Mouse (Mus musculus) embryonic facial prominence, embryonic 11.5 days (tissue): Measurements from ENCODE around the gene Ctu2. TPM values are rescaled to one million over a fixed set of nuclear protein-coding genes. Genes with fewer than 3 reads are reported as not detected.

ENCODE experiments used
- ATAC-seq: fragments of 200-750 bp; cut with Nextera tagmentation; replicated peaks from 2 replicates; pipeline ENCODE4 v1.8.0; 2017; ENCODE audit warnings: low read depth; ENCODE audit not compliant: insufficient number of reproducible peaks, low FRiP score, low TSS enrichment
- DNase-seq: peaks from one replicate; pipeline ENCODE4 v3.0.0-alpha.2; 2015; ENCODE audit warnings: low spot score
- H3K27ac ChIP-seq: fragments of 300-500 bp; sonication (generic); replicated peaks from 2 replicates; pipeline ENCODE4 v1.5.1; 2014; ENCODE audit warnings: mild to moderate bottlenecking, low read depth, low read length, control low read depth
- H3K27me3 ChIP-seq: fragments of 300-500 bp; sonication (generic); 2 replicates; pipeline ENCODE4 v1.6.1; 2014; ENCODE audit warnings: mild to moderate bottlenecking, low read length, moderate library complexity, mixed read lengths; ENCODE audit not compliant: control insufficient read depth, insufficient read depth
- H3K36me3 ChIP-seq: fragments of 300-500 bp; sonication (generic); replicated peaks from 2 replicates; pipeline ENCODE4 v1.6.1; 2014; ENCODE audit warnings: low read depth, mild to moderate bottlenecking, low read length, moderate library complexity, mixed read lengths; ENCODE audit not compliant: control insufficient read depth, insufficient read depth
- H3K4me1 ChIP-seq: fragments of 300-500 bp; sonication (generic); 2 replicates; pipeline ENCODE4 v1.6.1; 2014; ENCODE audit warnings: low read length, mixed read lengths; ENCODE audit not compliant: control insufficient read depth, insufficient read depth
- H3K4me2 ChIP-seq: fragments of 300-500 bp; sonication (generic); 2 replicates; pipeline ENCODE4 v1.6.1; 2014; ENCODE audit warnings: low read depth, mild to moderate bottlenecking, control low read depth, low read length, moderate library complexity
- H3K4me3 ChIP-seq: fragments of 300-500 bp; sonication (generic); 2 replicates; pipeline ENCODE4 v1.5.1; 2014; ENCODE audit warnings: low read depth, low read length, control low read depth
- H3K9ac ChIP-seq: fragments of 300-500 bp; sonication (generic); replicated peaks from 2 replicates; pipeline ENCODE4 v1.6.1; 2014; ENCODE audit warnings: mild to moderate bottlenecking, control low read depth, low read length
- H3K9me3 ChIP-seq: fragments of 300-500 bp; sonication (generic); replicated peaks from 2 replicates; pipeline ENCODE4 v1.6.1; 2016; ENCODE audit warnings: mild to moderate bottlenecking, low read length, inconsistent platforms, mixed read lengths; ENCODE audit not compliant: control insufficient read depth
- WGBS: fragments of 180-500 bp; shearing (Covaris S2); extraction: QIAGEN DNeasy Blood & Tissue Kit; methylation state at CpG from one replicate; pipeline ENCODE4 v1.1.7; 2014; 5-methylcytosine and 5-hydroxymethylcytosine counted together
- polyA plus RNA-seq: library from polyadenylated mRNA; unstranded; fragments of >200 nt; fragmentation: Nextera tagmentation; extraction: Ambion mirVana; gene quantifications from 2 replicates; pipeline ENCODE4 v1.2.1, GENCODE M21; 2014

Ctu2 gene
- polyA plus RNA-seq, 1 experiment from 2014 or later = 66.8 TPM

DNA sequence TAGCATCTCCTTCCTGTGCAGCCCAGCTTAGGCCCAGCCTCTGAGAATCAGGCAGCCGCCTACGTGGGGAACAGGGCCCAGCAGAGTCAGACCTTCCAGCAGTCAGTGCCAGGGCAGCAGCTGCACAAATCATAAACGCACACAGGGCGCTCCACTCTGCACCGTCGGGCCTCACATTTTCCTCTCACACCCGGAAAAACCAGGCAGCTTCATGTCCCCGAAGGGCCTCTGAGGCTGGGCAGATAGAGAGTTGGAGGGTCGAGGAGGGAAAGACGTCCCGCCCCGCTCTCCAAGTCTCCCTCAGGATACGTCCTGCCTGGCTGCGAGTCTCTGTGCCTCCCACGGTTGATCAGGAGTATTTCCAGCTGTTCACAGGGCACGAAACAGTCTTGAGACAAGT is 35.6 kb downstream of the Ctu2 start:
- ATAC-seq (no peak), DNase-seq (no peak)
- WGBS = 77% methylated on average over 16 of the region's 16 CpGs
- Histone ChIP-seq H3K4me3 (no peak overlapping the region), H3K27ac (no peak overlapping the region), H3K36me3 (no peaks in the 10 kb centered on the region), H3K4me1 (no peaks in the 10 kb centered on the region), H3K27me3 (no peaks in the 10 kb centered on the region), H3K9ac (no peak overlapping the region), H3K4me2 (no peak overlapping the region), H3K9me3 (no peaks in the 10 kb centered on the region)

DNA sequence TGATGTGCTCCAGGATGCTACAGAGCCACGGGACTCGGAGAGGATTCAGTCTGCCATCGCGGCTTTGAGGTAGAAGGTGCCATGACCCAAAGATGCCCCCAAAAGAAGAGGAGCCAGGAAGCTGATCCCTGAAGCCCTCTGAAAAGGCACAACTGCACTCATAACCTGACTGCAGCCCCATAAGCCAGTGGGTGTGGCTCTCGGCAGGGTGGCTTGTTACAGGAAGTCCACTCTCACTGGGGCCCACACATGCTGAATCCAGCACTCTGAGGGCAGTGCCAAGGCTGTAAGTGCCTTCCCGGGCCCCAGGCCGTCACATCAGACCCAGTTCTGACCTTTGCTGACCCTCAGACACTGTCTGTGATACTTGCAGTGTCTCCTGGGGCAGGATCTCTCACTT is 36.4 kb downstream of the Ctu2 start:
- H3K4me1 ChIP-seq = no peaks in the 10 kb centered on the region; the same call in 1 of the 2 replicates
- no peak for ATAC-seq

DNA sequence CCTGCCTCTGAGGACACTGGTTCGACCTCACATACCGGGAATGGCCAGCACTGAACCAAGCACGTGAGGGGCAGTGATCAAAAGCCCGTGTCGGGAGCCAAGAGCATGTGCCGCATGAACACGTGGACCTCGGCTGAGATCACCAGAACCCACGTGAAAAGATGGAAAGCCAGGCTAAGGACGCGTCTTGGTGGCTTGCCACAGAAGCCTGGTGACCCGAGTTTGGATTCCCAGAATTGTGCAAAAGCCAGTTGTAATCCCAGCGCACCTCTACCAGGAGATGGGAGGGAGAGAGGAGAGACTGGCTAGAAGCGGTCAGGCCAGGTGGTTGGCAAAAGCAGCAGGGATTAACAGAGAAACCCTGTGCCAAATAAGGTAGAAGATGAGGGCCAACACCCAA is 39.8 kb downstream of the Ctu2 start:
- Histone ChIP-seq H3K9me3 (no peaks in the 10 kb centered on the region), H3K27ac (no peak overlapping the region)
- WGBS = 88% methylated on average over 14 of the region's 14 CpGs

More for the DNA sequence above, 36.4 kb downstream of the Ctu2 start:
- Histone ChIP-seq H3K36me3 (no peaks in the 10 kb centered on the region), H3K4me3 (no peak overlapping the region), H3K9me3 (no peaks in the 10 kb centered on the region), H3K27me3 (no peaks in the 10 kb centered on the region), H3K9ac (no peak overlapping the region), H3K4me2 (no peak overlapping the region), H3K27ac (no peak overlapping the region)
- no peak for DNase-seq
- 69% methylated on average over 7 of the region's 7 CpGs for WGBS

DNA sequence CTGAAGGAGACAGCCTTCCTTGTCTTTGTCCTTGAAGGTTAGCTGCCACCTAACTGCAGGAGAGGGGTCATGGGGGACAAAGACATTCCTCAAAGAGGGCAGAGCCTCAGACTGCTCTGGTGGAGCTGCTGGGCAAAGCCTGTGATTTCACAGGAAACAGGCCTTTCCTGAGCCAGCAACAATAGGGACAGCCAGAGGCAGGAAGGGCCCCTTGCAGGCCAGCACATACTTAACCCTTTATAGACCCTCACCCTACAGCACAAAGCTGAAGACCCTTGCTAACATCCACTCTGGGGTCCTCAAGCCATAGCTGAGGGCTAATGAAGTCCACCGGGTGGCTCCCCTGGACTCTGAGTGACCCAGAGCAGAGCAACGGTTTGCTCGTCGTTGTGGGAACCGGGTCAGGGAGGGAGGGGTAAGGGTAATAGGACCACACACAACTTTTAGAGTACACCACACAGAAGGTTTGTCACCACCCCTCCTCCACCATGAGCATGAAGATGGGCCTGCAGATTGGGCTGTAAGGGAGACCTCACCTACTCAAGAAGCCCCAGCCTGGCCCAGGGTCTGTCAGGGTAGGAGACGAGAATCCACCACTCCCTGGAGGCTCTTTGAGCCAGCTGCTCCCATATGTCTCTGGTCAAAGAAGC is 41.7 kb downstream of the Ctu2 start:
- Histone ChIP-seq H3K9me3 (no peaks in the 10 kb centered on the region), H3K27me3 (no peaks in the 10 kb centered on the region), H3K9ac (peak overlapping the region; percentile 1; the same call in 1 of the 2 replicates), H3K27ac (peak overlapping the region; percentile 57), H3K4me3 (no peak overlapping the region), H3K4me1 (no peaks in the 10 kb centered on the region; the same call in 1 of the 2 replicates), H3K4me2 (no peak overlapping the region), H3K36me3 (no peaks in the 10 kb centered on the region)
- peak; percentile 56 for DNase-seq
- ATAC-seq = peak; percentile 73; the same call in 1 of the 2 replicates
- WGBS = 18% methylated on average over 6 of the region's 6 CpGs

More for the DNA sequence above, 39.8 kb downstream of the Ctu2 start:
- Histone ChIP-seq H3K4me3 (no peak overlapping the region), H3K9ac (no peak overlapping the region), H3K27me3 (no peaks in the 10 kb centered on the region), H3K4me2 (no peak overlapping the region), H3K4me1 (no peaks in the 10 kb centered on the region; the same call in 1 of the 2 replicates), H3K36me3 (no peaks in the 10 kb centered on the region)
- DNase-seq = no peak
- no peak for ATAC-seq

DNA sequence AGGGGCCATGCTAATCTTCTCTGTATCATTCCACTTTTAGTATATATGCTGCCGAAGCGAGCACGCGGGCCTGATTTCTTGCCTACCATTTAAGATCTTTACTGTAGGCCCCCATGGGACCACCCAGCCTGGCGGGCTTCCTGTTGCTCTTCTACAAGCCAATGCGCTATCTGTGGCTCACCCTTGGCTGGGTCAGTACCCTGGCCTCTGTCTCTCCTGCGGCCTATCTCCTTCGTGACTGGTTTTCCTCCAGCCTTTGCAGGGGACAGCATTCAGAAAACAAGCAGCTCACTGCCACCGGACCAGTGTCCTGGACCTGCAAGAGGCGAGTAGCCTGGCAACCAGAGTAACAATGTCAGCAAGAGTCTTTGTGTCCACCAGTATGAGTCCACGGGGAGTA is 44.7 kb downstream of the Ctu2 start:
- Histone ChIP-seq H3K27me3 (no peaks in the 10 kb centered on the region), H3K4me1 (peaks cover 9% of the 10 kb centered on the region), H3K27ac (0 out of 2 replicates have a peak overlapping the region, but pooled peaks have one; percentile 0), H3K9me3 (no peaks in the 10 kb centered on the region), H3K4me2 (no peak overlapping the region), H3K4me3 (no peak overlapping the region), H3K36me3 (no peaks in the 10 kb centered on the region), H3K9ac (no peak overlapping the region)
- 78% methylated on average over 11 of the region's 11 CpGs for WGBS
- no peak for ATAC-seq
- no peak for DNase-seq

DNA sequence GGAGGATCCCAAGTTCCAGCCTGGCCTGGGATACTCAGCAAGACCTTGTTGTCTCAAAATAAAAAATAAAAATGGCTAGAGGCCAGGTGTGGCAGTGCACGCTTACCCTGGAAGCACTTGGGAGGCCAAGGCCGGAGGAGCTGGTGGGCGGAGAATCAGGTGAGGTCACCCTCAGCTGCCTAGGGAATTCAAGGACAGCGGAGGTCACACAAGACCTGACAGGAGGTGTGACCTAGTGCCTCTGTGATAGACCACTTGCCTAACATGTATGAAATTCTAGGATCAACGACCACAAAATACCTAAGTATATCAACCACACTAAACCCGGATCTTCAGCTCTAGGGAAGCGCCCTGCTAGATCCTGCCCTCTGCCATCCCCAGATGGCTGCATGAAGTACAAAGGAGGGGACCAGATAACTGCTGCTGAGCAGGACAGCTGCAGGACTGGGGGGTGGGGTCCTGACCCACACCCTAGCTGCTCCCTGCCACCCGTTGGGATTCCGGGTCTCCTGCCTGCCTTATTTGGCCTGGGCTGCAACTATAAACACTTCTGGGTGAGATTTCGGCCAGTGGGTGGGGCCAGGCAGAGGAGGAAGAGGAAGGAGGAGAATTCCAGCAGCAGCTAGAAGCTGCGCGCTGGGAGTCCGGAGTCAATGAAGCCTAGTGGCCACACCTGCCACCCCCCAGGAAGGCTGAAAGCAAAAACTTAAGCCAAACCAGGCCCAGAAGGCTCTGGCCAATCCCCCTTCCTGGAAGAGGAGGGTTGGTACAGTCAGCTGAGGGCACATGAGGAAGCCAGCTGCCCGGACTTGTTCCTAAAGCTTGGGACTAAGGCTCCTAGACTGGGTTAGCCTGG is 47.1 kb downstream of the Ctu2 start:
- peak; percentile 15 for DNase-seq
- Histone ChIP-seq H3K27ac (peak overlapping the region; percentile 35; the same call in 1 of the 2 replicates), H3K9ac (no peak overlapping the region; the same call in 1 of the 2 replicates), H3K4me2 (no peak overlapping the region; the same call in 1 of the 2 replicates), H3K36me3 (no peaks in the 10 kb centered on the region), H3K4me3 (no peak overlapping the region), H3K4me1 (peaks cover 10% of the 10 kb centered on the region), H3K9me3 (no peaks in the 10 kb centered on the region), H3K27me3 (no peaks in the 10 kb centered on the region)
- ATAC-seq = no peak
- 54% methylated on average over 14 of the region's 14 CpGs for WGBS

DNA sequence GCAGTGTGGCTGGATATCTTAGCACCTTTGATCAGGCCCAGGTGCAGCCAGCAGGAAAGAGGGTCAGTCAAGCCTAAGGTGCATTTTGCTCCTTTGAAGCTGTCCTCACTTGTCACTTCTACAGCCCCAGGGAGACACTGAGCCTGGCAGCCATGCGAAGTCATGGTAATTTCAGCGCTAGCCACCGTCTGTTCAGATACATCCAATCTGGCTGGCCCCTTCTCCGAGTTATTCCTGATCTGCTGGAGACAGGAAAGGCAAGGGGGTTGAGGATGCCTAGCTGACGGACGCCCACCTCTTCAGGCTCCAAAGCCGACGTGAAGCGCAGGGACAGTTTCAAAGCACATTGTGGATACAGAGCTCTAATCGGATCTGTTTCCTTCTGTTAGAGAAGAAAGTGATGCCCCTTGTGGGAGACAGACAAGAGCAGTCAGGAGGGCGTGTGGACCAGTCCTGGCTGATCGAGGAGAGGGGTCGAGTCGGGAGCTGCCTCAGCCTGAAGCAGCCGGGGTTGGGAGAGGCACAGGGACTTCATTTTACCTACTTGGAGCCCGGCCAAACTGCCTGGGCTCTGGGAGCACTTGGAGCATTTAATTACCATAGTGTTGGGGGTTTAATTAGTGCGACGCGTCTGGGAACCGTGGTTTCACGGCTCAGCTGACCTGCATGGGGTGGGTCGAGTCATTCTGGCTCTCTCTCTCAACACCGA is 47.9 kb downstream of the Ctu2 start:
- WGBS = 22% methylated on average over 23 of the region's 23 CpGs
- ATAC-seq = no peak
- H3K27ac ChIP-seq = peak overlapping the region; percentile 35; the same call in 1 of the 2 replicates
- no peak overlapping the region for H3K4me3 ChIP-seq
- peaks cover 10% of the 10 kb centered on the region for H3K4me1 ChIP-seq
- H3K9ac ChIP-seq = no peak overlapping the region; the same call in none of the 2 replicates
- no peaks in the 10 kb centered on the region for H3K9me3 ChIP-seq
- H3K4me2 ChIP-seq = no peak overlapping the region
- no peaks in the 10 kb centered on the region for H3K27me3 ChIP-seq
- H3K36me3 ChIP-seq = no peaks in the 10 kb centered on the region
- DNase-seq = no peak
